Mouse (Mus musculus) naive thymus-derived CD4-positive, alpha-beta T cell, adult 2 months (primary cell): Measurements from ENCODE around the gene Inafm1.
"Not testable (repeated sequence)": the region's sequence is repeated elsewhere in the genome, so short reads cannot be mapped to it uniquely, and the experiment has no call there.

Experiments
- DNase-seq: peaks from one replicate; pipeline ENCODE4 v3.0.0-alpha.2; 2011; ENCODE audit warnings: low read depth

Gene Inafm1

DNA sequence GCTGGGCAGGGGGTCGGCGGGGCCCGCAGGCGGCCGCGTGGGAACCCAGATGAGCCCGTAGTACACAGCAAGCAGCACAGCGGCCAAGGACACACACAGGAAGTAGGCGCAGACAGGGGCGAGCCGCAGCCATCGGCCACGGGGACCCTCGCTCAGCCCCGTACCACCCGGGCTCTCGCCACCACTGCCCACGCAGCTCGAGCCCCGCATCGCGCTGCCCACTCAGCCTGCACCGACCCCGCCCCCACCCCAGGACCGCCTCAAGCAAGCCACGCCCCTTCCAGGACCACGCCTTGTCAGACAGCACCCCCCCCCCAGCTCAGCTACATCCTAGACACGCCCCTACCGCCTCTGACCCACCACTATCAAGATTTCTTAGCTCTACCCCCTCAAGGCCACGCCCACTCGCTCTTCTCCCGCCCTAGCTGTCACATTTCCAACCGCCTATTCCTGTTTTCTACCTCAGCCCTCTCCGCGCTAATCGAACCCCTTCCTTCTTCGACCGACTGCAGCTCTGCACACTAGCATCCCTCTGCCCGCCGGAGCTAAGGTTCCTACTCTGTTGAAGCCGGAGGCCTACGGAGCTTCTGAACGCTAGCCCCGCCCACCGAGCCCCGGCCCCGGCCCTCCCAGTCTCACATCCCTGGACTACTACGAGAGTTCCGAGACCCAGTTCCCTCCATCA lies at the start of gene Inafm1:
Gene Inafm1 (minus strand): TSS at position 537 of the 685 bp plus-strand sequence.
- DNase-seq, result peak; percentile 96

DNA sequence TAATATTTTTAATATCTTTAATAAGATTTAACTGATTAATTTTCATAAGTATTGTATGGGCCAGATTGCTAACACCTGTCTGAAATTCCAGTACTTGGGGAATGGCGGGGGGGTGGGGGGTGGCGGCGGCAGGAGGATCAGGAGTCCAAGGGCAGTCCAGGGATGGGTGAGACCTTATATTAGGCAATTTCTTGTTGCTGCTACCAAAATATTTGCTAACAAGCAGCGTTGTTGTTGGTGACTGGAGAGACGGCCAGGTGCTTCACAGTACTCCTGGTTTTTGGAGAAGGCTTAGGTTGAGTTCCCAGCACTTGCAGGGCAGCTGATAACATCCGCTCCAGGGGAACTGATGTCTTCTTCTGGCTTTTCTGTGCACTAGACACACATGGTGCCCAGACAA lies 47.1 kb upstream of the Inafm1 start:
- DNase-seq, result no peak

DNA sequence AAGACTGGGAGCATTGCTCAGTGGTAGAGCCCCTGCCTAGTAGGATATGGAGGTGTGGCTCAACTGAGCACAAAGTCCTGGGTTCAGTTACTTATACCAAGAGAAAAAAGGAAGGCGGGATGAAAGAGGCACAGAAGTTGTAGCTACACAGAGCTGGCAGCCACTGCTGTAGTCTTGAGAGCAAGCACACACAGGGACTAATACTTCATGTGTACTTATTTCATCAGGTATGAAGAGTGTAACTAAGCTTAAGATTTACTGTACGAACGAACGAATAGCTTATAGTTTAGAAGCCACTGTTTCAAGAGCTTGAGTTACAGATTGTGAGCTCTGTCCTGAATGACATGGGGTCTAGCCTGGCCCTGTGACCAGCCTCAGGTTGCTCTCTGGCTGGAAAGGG lies 45.8 kb upstream of the Inafm1 start:
- no peak for DNase-seq

DNA sequence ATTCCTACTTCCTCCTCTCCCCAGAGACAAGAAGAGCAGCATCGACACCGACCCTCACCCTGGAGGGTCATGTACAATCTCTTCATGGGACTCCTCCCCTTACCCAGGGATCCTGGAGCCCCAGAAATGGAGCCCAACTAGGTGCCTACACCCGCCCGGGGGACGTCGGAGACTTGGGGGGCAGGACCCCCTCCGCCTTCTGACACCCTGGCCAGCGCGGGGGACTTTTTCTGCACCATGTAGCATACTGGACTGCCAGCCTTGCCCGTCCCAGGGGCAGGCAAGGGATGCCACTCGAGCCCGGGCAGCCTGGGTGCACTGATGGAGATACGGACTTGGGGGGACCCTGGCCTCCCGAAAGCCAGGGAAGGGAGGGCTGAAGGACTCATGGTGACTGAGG lies 43.7 kb upstream of the Inafm1 start:
- DNase-seq, result no peak

DNA sequence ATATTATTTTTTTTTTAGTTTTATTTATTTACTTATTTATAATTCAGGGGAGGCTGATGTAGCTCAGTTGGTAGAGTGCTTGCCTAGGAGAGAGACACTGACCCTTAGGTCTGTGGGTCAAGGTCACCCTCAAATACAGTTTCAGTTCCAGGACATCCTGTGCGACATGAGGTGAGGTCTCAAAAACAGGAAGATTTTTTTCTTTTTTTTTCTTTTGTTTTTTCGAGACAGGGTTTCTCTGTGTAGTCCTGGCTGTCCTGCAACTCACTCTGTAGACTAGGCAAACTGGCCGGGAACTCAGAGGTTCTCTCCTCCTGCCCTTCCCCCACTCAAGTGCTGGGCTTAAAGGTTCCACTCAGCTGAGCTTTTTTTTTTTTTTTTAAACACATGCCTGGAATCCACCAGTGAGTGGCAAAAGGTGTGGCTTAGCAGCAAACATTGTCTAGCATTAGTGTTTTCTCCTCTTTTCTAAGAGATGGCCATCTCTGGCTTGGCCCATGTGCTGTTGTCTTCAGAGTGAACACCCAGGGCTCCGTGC lies 41.9 kb upstream of the Inafm1 start:
- DNase-seq, result no peak

DNA sequence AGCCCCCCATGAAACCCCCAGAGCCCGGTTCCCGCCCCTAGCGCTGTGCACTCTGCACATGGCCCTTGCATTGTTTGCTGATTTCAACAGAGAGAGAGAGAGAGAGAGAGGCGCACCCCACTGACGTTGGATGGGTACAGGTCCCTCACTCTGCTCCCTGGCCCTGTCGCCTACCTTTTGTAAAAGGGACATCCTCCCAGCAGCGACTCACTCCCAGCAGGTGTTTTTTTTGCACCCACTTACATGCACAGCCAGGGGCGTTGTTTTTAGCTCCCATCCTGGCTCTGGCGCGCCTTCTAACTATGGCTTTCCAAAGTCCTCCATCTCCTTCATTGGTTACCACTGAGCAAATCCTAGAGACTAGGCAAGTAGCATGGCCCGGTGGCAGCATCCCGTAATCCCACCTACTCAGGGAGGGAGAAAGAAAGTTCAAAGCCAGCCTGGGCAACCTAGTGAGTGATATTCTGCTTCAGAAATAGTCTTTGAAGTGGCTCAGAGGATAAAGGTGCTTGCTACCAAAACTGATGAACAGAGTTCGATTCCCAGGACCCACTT lies 40.9 kb upstream of the Inafm1 start:
- no peak for DNase-seq

DNA sequence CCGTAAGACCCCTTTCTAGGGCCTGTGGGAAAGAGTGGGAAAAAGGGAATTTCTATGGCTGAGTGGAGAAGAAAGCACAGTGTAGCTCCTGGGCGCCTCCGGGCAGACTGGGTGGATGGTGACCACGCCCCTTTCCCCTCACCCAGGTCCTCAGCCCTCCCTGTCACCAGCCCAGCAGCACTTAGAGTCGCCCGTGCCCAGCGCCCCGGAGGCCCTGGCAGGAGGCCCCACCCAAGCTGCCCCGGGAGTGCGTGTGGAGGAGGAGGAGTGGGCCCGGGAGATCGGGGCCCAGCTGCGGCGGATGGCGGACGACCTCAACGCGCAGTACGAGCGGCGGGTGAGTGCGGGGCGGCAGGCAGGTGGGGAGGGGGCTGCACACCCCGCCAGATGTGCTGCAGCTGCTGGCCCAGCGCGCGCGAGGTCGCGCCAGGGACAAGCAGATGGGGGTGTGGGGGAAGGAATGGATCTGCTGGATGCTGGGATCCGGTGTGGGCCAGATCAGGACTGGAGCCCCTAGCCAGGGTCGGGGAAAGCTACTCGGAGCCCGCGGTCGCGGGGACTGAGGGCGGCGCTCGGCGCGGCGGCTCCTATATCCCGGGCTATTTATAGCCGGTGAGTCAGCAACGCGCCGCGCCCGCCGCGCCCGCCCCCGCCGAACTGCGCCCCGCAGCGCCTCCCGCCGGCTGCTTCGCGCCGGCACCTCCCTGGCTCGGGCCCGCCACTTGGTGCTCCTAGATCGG lies 40.2 kb upstream of the Inafm1 start:
- peak; percentile 89 for DNase-seq

DNA sequence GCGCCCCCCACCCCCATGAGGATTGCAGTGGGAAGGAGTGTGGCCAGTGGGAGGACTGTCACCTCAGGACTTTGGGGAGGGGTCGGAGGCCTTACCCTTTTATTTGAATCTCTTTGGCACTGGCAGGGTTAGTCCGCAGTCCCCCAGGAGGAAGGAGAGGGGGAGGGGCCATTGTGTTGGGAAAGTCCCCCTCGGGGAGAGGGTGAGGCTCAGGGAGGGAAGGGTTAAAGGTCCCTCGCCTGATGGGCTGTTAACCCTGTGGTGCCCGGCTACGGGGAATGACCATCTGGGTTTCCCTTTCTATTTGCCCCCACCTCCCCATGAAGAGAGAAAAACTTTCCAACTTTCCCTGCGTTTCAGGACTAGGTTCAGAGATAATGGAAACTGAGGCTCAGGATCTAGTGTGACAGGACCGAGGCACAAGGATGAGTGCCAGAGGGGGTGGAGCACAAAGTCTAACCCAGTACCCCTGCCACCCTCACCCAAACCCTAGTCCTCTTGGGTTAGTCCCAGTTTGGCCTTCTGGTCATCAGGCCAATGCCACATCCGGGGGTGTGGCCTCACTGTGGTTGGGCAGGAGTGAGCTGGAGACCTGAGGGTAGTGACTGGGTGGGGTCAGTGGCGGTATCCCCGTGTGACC lies 39.4 kb upstream of the Inafm1 start:
- DNase-seq, result peak; percentile 56

DNA sequence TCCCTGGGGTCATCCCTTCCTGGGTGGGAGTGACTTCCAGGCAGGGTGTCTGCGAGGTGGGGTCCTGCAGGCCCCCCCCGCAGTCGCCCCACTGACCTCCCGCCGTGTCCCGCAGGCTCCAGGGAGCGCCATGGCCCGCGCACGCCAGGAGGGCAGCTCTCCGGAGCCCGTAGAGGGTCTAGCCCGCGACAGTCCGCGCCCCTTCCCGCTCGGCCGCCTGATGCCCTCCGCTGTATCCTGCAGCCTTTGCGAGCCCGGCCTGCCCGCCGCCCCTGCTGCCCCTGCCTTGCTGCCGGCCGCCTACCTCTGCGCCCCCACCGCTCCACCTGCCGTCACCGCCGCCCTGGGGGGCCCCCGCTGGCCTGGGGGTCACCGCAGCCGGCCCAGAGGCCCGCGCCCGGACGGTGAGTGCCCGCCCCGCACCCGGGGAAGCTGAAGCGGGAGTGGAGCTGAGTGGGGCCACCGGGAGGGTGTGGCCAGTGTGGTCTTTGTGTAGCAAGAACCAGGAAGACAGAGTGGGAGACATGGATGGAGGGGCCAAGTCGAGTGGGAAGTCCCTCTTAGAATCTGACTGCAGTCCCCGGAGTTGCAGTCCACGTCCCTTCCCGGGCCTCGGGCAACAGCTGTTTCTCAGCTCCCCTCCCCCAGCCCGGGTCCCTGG lies 38.7 kb upstream of the Inafm1 start:
- DNase-seq, result peak; percentile 42

DNA sequence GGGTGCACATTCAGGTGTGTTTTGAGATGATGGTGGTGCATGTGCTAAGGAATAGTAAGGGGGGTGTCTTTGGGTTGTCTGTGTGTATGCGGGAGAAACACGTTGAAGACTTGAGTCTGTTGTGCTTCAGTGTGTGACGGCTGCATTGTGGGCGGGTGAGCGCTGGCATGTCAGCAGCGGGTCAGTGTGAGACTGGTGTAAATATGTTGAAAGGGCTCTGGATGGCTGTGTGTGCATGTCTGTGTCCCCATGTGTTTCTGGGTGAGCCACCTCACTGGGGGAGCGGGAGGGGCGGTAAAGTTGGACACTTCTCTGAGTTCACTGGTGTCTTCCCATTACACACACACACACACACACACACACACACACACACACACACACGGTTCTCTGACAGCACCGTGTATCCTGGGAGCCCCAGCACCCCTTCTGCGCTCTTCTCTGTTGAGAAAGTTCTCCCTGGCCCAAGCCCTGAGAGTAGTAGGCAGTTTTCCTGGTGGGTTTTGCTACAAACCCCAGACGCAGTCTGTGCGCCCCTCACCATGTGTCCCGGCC lies 38.1 kb upstream of the Inafm1 start:
- DNase-seq, result peak; percentile 73

DNA sequence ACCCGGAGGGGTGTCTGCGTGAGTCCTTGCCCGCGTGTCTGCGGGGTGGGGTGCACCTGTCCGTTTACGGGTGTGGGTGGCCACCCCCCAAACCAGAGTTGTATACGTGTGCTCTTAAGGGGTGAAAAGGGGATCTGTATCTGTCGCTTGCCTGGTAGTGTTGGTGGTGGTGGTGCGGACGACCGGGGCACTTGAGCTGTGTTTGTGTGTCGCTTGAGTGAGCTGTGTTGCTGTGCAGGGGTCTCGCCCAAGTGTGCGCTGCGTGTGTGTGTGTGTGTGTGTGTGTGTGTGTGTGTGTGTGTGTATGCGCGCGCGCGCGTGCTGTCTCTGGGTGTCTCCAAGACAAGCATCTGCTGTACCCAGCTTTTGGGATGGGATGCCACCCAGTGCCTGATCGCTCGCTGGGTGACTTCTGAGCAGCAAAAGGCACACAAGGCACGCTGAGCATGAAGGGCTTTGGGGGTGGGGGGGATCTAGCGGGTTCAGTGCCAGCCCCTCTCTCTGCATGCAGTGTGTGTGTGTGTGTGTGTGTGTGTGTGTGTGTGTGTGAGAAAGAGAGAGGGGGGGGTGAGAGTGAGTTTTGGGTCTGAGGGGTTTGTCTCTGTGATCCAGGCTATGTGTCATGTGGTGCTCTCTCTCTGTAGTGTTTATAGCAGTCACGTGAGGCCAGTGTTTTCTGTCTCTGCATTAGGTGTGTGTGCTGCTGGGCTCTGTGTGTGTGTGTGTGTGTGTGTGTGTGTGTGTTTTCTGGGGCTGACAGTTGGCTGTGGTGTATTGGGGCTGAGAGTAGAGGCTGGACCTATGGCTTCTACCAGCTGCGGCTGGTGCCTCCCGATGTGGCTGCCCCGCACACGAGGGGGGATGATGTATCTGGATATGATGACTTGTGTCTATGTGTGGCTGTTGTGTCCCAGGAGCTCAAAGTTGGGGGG lies 37.4 kb upstream of the Inafm1 start:
- peak; percentile 81 for DNase-seq

DNA sequence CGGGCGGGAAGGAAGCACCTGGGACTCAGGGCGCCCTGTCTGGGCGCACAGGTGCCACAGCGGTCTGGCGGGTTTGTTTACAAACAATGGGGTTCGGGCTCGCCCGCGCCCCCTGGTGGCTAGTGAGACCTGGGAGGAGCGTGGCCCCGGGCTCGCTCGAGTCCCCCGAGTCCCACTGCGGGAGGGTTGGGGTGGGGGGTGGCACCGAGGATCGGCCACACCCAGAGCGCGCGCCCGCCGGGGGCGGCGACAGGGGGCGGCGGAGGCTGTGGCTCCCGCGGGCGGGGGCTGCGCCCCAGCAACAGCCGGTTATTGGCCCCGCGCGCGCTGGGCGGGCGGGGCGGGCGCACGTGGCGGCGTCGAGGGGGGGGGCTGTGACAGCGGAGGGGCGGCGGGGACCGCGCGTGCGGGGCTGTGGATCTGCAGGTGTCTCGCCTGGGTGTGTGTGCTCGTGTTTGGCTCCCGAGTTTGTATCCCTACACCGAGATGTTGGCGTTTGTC lies 36.7 kb upstream of the Inafm1 start:
- DNase-seq, result peak; percentile 96

DNA sequence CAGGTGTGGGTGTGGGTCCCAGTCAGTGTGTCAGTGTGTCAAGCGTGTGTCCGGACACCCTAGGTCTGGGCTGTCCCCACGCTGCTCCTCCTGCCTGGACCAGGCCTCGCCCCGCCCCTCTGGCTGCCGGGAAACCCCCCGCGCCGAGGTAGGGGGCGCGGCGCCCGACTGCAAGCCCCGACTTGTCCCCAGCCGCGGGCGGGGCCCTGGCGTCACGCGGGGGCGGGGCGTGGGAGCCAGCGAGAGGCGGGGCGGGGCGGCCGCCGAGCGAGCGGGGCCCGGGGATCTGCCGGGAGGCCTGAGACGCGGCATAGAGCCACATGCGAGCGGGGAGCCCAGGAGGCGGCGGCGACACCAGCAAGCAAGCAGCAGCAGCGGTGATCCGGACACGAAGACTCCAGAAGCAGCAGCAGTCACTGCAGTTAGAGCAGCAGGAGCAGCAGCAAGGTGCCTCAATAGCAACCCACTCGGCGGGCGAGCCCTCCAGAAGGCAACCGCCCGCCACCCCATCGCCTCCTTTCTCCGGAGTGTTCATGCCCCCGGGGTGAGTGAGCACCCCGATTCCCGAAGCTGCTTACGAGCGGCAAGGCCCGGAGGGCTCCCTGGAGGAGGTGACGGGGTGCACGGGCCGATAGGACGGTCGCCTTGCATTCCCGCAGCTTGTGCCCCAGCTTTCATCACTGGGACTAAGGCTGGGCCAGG lies 36.1 kb upstream of the Inafm1 start:
- peak; percentile 93 for DNase-seq

DNA sequence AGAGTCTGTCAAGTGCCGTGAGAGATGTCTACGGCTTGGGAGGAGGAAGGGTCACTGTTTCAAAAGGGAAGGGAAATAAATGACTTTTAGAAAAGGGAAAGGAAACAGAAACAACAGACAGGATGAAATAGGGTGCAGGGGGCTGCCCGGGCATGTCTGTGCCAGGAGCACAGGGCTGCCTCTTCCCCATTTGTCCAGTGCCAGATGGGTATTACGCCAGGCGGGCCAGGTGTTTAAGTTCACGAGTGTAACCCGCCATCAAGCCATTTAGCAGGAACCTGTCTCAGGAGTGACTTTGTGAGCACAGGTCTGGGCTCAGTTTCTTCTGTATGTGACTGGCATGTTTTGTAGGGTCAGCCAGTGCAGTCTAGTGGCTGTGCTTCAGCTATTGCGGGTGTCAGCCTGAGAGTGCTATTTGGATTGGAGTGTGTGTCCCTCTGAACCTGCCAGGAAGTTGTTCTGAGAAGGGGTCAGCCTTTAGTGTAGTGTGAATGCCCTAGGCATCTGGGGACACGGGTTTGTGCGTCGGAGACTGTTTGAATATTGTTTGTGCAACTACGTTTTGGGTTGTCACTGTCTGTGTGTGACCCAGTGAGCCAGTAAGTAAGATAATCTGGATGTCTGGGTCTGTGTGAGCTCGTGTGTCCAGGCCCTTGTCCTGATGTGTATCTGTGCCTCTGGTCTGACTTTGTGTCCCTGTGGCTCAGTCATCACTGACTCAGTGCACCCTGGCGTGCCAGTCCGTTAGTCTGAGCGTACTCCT lies 35.3 kb upstream of the Inafm1 start:
- DNase-seq, result peak; percentile 44

DNA sequence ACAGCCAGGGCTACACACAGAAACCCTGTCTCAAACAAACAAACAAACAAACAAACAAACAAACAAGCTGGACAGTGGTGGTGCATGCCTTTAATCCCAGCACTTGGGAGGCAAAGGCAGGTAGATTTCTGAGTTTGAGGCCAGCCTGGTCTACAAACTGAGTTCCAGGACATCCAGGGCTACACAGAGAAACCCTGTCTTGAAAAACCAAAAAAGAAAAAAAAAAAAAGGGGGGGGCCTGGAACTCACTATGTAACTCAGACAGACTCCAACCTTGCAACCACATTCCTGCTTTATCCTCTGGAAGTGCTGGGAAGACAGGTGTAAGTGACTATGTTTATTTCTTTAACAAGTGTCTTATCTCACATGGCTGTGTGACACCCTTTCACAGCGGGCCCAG lies 34.7 kb upstream of the Inafm1 start, which contains the start of gene Bbc3:
Gene Bbc3 (plus strand): TSS at position 301 of the 400 bp plus-strand sequence.
- not testable (repeated sequence) for DNase-seq

DNA sequence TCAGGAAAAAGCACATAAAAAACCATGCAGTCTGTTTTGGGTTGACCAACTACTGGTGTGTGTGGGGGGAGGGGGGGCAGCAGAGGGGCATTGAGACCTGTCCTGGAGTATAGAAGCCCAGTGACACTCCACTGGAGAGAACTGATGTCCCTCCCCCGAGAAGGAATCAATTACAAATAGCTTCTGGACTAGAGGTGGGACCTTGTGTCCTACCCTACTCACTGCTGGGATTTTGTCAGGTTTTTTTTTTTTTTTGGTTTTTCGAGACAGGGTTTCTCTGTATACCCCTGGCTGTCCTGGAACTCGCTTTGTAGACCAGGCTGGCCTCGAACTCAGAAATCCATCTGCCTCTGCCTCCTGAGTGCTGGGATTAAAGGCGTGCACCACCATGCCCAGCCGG lies 33.7 kb upstream of the Inafm1 start:
- DNase-seq, result not testable (repeated sequence)

DNA sequence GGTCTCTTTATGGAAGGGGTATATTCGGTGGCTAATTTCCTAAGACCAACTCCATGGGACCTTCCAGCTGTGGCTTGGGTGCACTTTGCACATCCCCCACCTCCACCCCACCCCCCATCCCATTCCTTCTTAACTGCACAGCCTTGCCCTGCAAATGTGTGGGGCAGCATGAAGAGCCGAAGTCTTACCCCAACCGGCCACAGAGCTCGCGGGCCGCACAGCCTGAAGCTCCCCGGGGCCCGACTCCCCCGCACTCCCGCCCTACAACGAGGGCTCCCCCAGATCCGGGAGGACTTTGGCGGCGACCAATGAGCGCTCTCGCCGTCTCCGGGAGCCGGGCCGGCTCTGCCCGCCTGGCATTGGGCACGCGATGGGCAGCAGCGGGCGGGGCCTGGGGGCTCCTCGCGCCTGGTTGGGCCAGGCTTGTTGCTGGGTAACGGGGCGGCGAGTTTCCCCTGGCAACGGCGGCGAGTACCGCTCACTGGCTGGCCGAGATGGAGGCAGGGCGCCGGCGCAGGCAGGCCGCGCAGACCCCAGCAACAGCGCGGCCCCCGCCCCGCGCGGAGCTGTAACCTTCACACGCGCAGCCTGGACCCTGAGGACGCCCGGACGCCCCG lies 26.1 kb upstream of the Inafm1 start:
- peak; percentile 70 for DNase-seq

DNA sequence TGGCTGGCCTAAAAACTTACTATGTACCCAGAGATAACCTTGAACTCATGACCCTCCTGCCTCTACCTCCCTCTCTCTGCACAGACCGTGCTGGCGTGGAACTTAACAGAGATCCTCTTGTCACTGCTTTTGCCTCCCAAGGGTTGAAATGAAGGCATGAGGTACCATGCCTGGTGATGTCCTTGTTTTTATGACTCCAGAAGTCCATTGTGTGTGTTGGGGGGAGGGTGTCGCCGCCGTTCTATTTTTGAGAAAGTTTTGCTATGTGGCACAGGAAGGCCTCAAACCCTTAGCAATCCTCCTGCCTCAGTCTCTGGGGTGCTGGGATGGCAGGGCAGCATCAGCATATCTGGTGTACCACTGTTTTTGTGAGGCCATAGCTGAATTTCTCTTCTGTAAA lies 25.5 kb upstream of the Inafm1 start:
- DNase-seq, result no peak
